Mouse (Mus musculus) left cerebral cortex, adult 2 months (tissue): ENCODE measurements around the gene Mmp14. TPM values are rescaled to one million over a fixed set of nuclear protein-coding genes. Genes with fewer than 3 reads are reported as not detected.

Experiments used
- DNase-seq, 2 experiments: peaks; one replicate each; pipeline ENCODE4 v3.0.0; 2021 to 2022; ENCODE audit warnings: low spot score in 2 of 2, mixed read lengths in 1 of 2; ENCODE audit errors: extremely low spot score in 1 of 2
- H3K27ac ChIP-seq: fragments of 200-600 bp; 2 replicates; pipeline ENCODE4 v1.8.1; 2022
- H3K4me3 ChIP-seq: fragments of 200-600 bp; 2 replicates; pipeline ENCODE4 v1.8.1; 2022
- CTCF ChIP-seq: fragments of 200-600 bp; IDR thresholded peaks from 2 replicates; pipeline ENCODE4 v1.8.1; 2022; ENCODE audit warnings: antibody characterized with exemption, mild to moderate bottlenecking, moderate library complexity
- intact Hi-C: fragments of 180-260 bp; cut with DNase I; formaldehyde crosslinking; loops from one replicate; pipeline ENCODE4 v1.15.1; 2025
- total RNA-seq, 2 experiments: library from RNA; stranded (reverse); gene quantifications; 2 replicates each; pipeline ENCODE4 v1.2.3; 2021

The Mmp14 gene
- total RNA-seq, 2 experiments from 2014 or later, result 10.3 to 13.8 TPM

GRCm38 (mm10) chr14:54442548-54442947, 11.1 kb downstream of the Mmp14 start:
- no peak for TF ChIP-seq CTCF
- H3K27ac ChIP-seq, result no peak overlapping the region
- no peak overlapping the region for H3K4me3 ChIP-seq
- no peak for DNase-seq
- intact Hi-C loops, result no loop called here

DNA sequence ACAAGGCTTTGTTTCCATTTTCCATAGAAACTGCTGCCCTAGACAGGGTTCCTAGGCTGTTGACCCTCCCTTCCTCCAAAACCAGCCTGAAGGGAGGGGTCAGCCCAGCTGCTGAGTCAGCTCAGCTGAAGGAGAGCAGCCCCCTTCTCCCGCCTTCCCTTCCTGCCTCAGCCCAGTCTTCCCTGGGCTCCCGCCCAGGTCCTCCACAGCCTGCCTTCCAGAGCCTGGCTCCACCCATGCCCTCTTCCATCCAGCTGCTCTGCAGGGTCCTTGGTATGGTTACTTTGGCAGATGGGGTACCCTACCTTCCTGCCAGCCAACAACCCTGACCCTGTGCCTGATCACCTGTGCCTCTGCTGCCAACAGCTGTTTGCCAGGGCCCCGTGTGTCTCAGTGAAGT, 11.8 kb downstream of the Mmp14 start:
- H3K27ac ChIP-seq, result no peak overlapping the region
- no peak for DNase-seq
- intact Hi-C loops, result no loop called here
- TF ChIP-seq CTCF, result no peak
- H3K4me3 ChIP-seq, result no peak overlapping the region

GRCm38 (mm10) chr14:54443712-54444618, 12.6 kb downstream of the Mmp14 start:
- intact Hi-C loops, result no loop called here
- H3K4me3 ChIP-seq, result no peak overlapping the region
- no peak for DNase-seq
- no peak overlapping the region for H3K27ac ChIP-seq
- no peak for TF ChIP-seq CTCF

- intact Hi-C loops, result no loop called here
- no peak for DNase-seq
- H3K27ac ChIP-seq, result no peak overlapping the region
- no peak overlapping the region for H3K4me3 ChIP-seq
- TF ChIP-seq CTCF, result no peak
These were observed 14.1 kb downstream of the Mmp14 start for GRCm38 (mm10) chr14:54445476-54445875.

GRCm38 (mm10) chr14:54453566-54453965, 22.2 kb downstream of the Mmp14 start:
- DNase-seq, result no peak
- intact Hi-C loops, result no loop called here
- TF ChIP-seq CTCF, result no peak
- H3K27ac ChIP-seq, result no peak overlapping the region
- H3K4me3 ChIP-seq, result no peak overlapping the region

GRCm38 (mm10) chr14:54454669-54455528, 23.5 kb downstream of the Mmp14 start:
- no peak for DNase-seq

DNA sequence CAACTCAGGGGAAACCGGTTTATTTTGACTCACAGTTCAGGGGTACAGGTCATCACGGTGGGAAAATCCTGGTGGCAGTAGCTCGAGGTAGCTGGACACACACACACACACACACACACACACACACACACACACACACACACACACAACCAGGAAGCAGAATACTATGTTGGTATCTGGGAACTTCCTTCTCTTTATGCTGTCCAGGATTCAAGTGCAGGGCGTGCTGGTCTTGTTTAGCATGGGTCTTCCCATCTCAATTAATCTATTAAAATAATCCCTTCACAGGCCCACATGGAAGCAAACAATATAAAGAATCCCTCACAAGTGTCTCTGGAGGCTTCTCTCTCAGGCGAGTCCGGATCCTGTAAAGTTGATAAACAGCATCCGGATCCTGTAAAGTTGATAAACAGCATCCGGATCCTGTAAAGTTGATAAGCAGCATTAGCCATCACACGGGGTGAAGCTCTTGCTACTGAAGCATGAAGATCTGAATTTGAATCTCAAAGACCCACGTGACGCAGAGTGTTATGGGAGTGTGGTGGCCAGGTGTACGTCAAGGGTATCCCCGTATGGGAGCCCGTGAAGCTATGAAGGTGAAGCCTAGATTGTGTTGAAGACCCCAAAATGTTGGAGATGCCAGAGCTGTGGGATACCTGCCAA, 26.6 kb downstream of the Mmp14 start:
- Histone ChIP-seq H3K4me3 (no peak overlapping the region), H3K27ac (no peak overlapping the region)
- no peak for DNase-seq
- intact Hi-C loops, result no loop called here
- no peak for TF ChIP-seq CTCF

More at GRCm38 (mm10) chr14:54454669-54455528, 23.5 kb downstream of the Mmp14 start:
- intact Hi-C loops, result no loop called here
- no peak for TF ChIP-seq CTCF
- no peak overlapping the region for H3K27ac ChIP-seq
- no peak overlapping the region for H3K4me3 ChIP-seq

GRCm38 (mm10) chr14:54462146-54462545, 30.7 kb downstream of the Mmp14 start:
- Histone ChIP-seq H3K4me3 (no peak overlapping the region), H3K27ac (no peak overlapping the region)
- DNase-seq, result no peak
- TF ChIP-seq CTCF, result no peak
- intact Hi-C loops, result no loop called here

DNA sequence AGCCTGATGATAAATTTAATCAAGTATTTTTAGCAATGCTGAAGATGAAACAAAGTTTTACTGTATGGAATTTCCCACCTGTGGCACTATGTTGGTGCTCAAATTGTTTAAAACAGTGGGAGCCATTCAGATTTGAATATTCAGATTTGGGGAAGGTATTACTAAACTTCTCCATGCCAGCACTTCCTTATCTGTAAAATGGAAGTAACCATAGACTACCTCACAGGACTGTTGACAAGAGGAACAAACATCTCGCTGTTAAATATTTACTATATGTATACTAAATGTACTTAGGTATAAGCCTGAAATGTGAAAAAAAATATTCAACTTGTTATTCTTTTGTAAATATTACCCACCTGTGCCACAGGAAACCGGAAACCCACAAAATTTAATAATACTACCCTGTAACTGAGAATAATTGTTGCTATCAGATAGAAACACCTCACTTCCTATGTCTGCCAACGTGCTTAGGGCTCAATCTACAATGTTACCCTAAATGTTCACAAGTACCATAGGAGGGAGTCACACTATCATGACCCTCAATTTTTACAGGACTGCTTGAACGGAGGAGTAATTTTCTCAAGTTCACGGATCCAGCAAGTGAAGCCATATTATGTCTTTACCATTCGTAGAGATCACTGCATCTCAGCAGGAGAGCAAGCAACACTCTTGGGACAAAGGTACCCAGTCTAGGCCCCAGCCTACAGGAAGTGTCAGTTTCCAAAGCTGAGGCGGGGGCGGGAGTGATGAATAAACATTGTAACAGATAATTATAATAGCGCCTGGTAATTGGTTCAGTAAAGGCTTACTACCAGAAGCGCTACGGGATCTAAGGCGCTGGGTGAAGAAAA, 31.9 kb downstream of the Mmp14 start:
- DNase-seq, result no peak
- TF ChIP-seq CTCF, result no peak
- Histone ChIP-seq H3K27ac (peak overlapping the region; percentile 75), H3K4me3 (peak overlapping the region; percentile 88)
- intact Hi-C loops, result no loop called here

GRCm38 (mm10) chr14:54463959-54464292, 32.5 kb downstream of the Mmp14 start, which contains the start of gene Lrp10:
Gene Lrp10 (plus strand): TSS chr14:54464137.
- no peak for TF ChIP-seq CTCF
- peak; percentile 83 to 84 for DNase-seq
- intact Hi-C loops, result loop anchor here (2.0 kb wide), 2 partner anchors 31 to 53 kb away; partner anchors contain the start of gene Prmt5
- Histone ChIP-seq H3K4me3 (peak within 1 kb of the TSS; percentile 88), H3K27ac (peak within 1 kb of the TSS; percentile 75)
